Mouse (Mus musculus) thymus, postnatal 25 days (tissue): ENCODE results near the gene Odf4.
"Not testable (repeated sequence)": the region's sequence is repeated elsewhere in the genome, so short reads cannot be mapped to it uniquely, and the experiment has no call there.

Experiments used
- DNase-seq: peaks from one replicate; pipeline ENCODE4 v3.0.0; 2022

Odf4 gene

GRCm38 (mm10) chr11:68926981-68927380, at the start of gene Odf4:
TSS of gene Odf4 (minus strand) at chr11:68927081.
- no peak for DNase-seq

DNA sequence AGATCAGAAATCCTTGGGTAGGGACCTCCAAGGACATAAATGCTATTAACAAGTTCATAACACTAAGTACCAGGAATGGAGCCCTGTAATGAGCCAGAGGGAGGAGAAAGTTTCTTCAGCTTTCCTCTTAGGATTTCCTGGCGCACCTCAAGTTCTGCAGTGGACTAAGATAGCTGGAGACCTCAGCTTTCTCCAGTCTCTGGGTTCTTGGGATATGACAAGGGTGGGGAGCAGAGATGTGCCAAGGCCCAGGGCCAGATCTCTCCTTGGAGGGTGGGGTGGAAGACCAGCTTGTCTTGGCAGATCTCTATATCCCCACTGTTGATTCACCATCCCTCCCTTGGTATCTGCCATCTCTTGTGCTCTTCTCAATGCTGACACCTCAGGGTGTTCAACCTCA, 48.7 kb upstream of the Odf4 start:
- DNase-seq, result no peak

DNA sequence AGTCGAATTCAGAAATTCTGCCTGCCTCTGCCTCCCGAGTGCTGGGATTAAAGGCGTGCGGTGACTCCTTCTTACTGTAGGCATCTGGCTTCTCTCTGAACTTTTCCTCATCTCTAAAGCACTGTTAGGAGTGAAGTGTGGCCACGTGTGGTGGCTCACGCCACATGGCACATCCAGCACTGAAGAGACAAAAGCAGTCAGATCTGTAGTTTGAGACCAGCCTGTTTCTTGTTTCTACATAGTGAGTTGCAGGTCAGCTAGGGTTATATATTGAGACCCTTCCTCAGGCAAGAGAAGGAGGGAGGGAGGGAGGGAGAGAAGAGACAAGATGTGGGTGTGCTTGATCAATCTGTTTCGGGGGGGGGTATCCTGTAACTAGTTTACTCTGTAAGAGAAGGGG, 48.2 kb upstream of the Odf4 start, which contains the start of gene Rangrf:
Rangrf (minus strand) TSS at position 101 of the 400 bp plus-strand sequence.
- DNase-seq, result no peak

DNA sequence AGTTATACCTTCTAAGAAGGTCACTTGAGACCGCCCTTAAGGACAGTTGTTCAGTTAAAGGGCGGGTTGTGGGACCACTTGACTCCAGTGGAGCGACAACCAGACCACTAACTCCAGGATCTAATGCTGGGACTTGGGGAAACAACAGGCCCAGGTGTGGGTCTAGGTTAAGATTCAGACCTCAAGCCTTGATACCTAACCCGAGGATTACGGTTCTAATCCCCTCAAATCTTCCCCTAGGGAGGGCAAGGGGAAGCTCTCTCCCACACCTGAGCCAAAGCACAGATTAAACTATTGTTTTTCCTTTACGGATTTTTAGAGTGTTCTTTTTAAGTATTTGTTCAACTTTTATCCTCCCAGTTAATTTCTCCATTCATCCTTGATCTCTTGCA, 47.2 kb upstream of the Odf4 start:
- DNase-seq, result no peak

DNA sequence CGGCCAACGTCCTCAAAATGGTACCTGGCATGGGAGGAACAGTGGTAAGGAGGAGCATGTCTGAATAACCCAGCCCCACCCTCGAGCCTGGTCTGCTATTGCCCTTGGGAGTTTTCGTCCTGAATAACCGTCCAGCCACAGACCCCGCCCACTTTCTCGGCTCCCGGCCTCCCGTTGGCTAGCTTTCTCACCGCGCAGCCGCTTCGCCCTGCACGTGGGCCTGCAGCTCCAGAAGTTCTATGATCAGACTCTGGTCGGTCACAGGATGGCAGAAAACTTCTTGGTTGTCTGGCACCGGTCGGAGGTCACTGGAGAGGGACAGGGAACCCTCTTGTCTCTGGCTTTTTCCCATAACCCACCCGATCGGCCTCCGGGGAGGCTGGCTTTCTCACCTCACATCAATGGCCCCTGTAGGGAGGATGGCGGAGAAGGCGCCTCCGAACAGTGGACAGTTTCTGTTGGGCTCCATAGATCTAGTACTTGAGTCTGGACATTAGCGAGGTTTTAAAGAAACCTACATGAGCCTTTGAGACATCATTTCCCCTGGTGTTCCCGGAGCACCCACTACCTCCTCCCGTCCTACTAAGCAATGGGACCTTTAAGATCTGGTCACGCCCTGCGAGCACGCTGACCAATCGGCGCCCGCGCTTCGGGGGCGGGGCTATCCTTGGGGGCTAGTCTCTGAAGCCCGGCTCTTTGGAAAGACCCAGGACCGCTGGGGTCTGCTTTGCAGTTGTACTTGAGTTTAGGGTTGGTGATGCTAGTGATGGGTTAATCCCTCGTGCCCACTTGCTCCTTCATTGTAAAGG, 46.6 kb upstream of the Odf4 start:
- DNase-seq, result peak; percentile 79

DNA sequence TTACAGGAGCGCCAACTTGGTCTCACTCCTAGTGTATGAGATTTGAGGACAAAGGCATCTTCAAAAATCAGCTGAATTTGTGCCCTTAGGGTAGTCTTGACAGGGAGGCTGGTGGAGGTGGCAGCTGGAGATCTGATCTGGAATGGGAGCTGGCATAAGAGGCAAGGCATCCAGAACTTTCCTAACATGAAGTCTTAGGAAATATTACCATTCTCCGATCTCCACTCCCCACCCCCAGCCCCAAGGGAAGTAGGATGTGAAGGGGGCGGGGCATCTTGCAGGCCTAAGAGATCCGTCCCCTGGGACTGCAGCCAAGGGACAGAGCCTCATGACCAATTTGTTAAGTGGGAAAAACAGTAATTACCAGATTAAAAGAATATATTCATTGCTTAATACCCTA, 43.4 kb upstream of the Odf4 start:
- no peak for DNase-seq

DNA sequence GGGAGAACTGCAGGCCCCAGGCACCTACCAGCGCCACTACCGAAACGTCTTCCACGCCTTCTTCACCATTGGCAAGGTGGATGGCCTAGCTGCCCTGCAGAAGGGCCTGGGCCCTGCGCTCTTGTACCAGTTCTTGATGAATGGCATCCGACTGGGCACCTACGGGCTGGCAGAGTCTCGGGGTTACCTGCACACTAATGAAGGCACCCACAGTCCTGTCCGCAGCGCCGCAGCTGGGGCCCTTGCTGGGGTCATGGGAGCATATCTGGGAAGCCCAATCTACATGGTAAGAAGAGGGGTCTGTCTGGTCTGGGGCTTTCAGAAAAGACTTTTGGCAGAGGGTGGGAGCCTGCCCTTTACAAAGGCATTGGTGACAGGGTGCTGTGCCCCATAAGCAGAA, 41.9 kb upstream of the Odf4 start:
- DNase-seq, result no peak

GRCm38 (mm10) chr11:68967337-68968282, 40.7 kb upstream of the Odf4 start, which contains the start of gene Slc25a35:
TSS of gene Slc25a35 (plus strand) at chr11:68968131.
- peak; percentile 89 for DNase-seq

DNA sequence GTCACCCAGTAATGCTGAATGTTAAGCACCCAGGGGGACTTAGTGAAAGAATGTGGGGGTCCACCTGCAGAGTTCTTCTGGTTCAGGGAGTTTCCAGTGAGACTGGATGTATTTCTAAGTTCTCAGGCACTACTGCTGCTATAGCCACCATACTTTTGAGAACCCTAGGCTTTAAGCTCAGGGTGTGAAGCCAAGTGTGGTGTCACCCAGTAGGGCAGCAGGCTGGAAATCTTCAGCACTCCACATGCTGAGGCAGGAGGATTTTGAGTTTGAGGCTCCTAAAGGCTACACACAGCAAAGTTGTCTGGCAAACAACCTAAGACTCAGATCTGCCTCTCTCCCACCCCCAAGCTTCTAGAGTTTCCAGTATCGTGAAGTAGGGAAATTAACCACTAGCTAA, 39.7 kb upstream of the Odf4 start:
- no peak for DNase-seq

DNA sequence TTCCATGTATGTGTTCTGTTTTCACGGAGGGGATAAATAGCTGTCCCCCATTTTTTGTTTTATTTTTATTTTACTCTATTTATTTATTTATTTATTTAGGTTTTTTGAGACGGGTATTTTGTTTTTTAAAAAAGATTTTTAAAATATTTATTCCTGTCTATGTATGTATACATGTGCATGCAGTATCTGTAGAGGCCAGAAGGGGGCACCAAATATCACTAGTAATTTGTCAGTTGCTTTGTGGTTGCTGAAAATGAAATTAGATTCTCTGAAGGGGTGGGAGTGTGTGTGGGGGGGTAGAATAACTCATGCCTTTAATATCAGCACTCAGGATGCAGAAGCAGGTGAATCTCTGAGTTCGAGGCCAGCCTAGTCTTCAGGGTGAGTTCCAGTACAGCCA, 39.0 kb upstream of the Odf4 start:
- peak; percentile 69 for DNase-seq

- no peak for DNase-seq
Measured at GRCm38 (mm10) chr11:68965050-68965449, 38.2 kb upstream of the Odf4 start.

- DNase-seq, result no peak
Measured at GRCm38 (mm10) chr11:68963405-68963804, 36.5 kb upstream of the Odf4 start.

DNA sequence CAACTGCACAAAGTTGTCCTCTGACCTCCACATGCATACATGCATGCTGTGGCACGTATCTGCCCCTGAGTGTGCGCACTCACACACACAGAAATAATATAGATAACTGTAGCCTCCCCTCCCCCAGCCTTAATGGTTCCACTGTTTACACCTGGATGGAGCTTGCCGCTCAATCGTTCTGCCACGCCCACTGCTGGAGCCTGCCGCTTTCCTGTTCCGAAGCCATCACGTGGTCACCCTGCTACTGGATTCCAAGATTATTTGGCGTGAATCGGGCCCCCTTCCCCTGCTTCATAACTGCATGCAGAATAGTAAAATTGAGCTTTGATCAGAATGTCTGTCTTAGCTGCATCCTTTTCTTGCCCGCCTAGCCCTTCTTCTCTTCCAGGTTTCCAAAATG, 35.3 kb upstream of the Odf4 start:
- DNase-seq, result not testable (repeated sequence)

GRCm38 (mm10) chr11:68961596-68961995, 34.7 kb upstream of the Odf4 start:
- DNase-seq, result no peak

GRCm38 (mm10) chr11:68957971-68958370, 31.1 kb upstream of the Odf4 start:
- no peak for DNase-seq

GRCm38 (mm10) chr11:68957308-68957707, 30.4 kb upstream of the Odf4 start, which contains the start of gene Arhgef15:
TSS of gene Arhgef15 (minus strand) at chr11:68957480.
- DNase-seq, result no peak

DNA sequence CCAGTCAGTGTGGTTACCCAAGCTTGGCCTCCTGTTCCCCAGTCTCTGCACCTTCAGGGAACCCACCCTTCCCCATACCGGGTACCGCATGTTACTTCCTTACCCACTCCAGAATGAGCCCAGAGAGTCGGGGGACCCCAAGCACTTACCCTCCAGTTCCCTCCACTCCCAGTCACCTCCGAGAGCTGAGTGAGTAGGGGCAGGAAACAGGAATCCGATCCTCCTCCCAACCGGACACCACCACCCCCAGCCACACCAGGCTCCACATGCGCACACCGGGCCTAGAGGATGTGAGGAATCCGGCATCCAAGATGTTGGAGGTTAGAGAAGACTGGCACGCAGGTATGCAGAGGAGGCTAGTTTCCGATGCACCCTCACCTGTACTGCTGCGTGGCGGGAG, 29.8 kb upstream of the Odf4 start:
- no peak for DNase-seq

- DNase-seq, result no peak
Measured at GRCm38 (mm10) chr11:68956107-68956506, 29.2 kb upstream of the Odf4 start.

- no peak for DNase-seq
Measured at GRCm38 (mm10) chr11:68955473-68955872, 28.6 kb upstream of the Odf4 start.

DNA sequence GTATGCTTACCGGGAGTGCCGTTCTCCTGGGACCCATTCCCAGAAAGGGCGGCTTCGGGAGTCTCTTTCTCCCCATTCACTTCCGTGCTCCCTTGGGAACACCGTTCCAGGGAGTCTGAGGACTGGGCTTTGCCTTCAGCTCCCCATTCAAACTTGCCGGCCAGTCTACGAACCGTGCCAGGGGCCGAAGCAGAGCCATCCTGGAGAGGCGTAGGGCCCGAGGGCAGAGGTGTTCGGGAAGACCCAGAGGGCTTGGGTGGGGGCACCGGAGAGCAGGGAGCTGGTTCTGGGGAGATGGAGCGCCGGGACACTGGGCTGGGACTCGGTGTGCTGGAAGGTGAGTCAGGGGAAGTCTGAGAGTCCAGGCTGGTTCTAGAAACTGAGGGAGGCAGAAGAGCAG, 27.5 kb upstream of the Odf4 start:
- DNase-seq, result no peak

DNA sequence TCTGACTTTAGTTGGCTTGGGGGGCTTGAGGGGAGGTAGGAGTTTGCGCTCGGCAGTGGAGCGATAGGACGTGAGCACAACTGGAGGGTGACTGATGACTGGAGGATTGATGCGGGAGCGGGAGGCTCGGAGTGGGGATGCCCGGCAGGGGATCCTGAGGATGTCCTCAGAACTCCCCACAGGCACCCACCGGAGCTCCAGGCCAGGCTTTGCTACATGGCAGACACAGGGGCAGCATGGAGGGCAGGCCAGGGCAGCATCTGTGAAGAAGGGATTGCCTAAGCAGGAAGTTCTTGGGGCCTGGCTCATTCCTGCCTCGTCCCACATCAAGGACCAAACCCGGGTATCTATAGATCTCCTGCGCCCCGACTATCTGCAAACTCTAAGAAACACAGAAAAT, 27.0 kb upstream of the Odf4 start:
- no peak for DNase-seq

GRCm38 (mm10) chr11:68947542-68947993, 20.7 kb upstream of the Odf4 start:
- DNase-seq, result no peak

GRCm38 (mm10) chr11:68946806-68947440, 20.0 kb upstream of the Odf4 start:
- no peak for DNase-seq
